Mouse (Mus musculus): ENCODE data around the gene Islr2.
A peak's percentile ranks its signal among the peaks of the same experiment; 100 is the strongest.

The Islr2 gene

GRCm38 (mm10) chr9:58150733-58151361 is 53.3 kb downstream of the Islr2 start:
- DNase-seq, result peak in 1 of 2 experiments; percentile 26

DNA sequence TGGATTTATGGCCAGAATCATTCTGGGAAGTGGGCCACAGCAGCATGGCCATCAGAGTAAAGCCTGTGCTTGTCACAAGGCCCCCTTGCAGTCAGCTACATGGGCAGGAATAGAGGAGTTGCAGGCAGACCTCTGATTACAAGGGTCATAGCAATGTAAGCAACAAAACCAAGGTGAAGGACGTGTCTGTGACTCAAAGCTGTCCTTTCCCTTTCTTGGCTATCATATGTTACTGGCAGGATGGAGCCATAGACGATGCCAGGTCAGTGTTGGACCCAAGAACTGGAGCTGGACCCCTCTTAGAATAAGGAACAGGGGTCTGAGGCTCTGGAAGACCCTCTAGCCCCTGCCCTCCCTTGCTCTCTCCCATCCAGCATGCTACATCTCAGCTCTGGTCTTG is 55.3 kb downstream of the Islr2 start:
- no peak for DNase-seq
